Mouse (Mus musculus): ENCODE results near the gene Rpl18a. TPM values are rescaled to one million over a fixed set of nuclear protein-coding genes. Genes with fewer than 3 reads are reported as not detected.
A peak's percentile ranks its signal among the peaks of the same experiment; 100 is the strongest.

The Rpl18a gene
- polyA plus RNA-seq, 1 experiment = 3,709 TPM

GRCm38 (mm10) chr8:70856541-70857197 lies 40.5 kb downstream of the Rpl18a start:
- DNase-seq = peak; percentile 84
- Histone ChIP-seq H3K27me3 (replicated peaks; ENCODE audit: control insufficient read depth, insufficient read depth, low read length) (no peaks in the 10 kb centered on the region), H3K36me3 (ENCODE audit: control insufficient read depth, insufficient read depth, low read length) (no peaks in the 10 kb centered on the region), H3K4me1 (ENCODE audit: control insufficient read depth, insufficient read depth, low read length) (no peaks in the 10 kb centered on the region; the same call in 1 of the 2 replicates), H3K27ac (ENCODE audit: insufficient read depth, low read depth, low read length) (no peak overlapping the region), H3K4me3 (ENCODE audit: insufficient read depth, low read depth, low read length) (peak overlapping the region; percentile 49)
- no peak for TF ChIP-seq CTCF (conservative IDR thresholded peaks at IDR 0.05; ENCODE audit: insufficient read depth, insufficient read length, low read depth, low read length)
- no peak for TF ChIP-seq POLR2A (IDR thresholded peaks at IDR 0.05; ENCODE audit: low read depth, low read length)
- 8% methylated on average over 33 of the region's 33 CpGs for WGBS

DNA sequence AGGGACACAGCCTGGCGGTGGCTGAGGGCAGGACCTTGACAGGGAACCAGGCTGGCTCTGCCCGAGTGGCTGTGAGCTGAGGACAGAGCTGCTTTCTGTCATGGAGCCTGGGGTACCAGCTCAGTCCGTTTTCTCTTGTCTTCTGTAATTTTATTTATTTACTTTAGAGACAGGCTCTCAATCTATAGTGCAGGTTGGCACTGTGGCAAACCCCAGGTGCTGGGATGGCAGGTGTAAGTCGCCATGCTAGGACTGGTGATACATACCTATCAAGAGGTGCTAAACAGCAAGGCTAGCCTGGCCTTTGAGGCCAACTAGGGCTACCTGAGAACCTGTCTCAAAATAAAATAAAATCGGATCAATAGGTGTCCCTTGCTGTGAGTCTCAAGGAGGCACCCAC lies 41.2 kb downstream of the Rpl18a start:
- Histone ChIP-seq H3K27ac (ENCODE audit: insufficient read depth, low read depth, low read length) (no peak overlapping the region), H3K4me3 (ENCODE audit: insufficient read depth, low read depth, low read length) (no peak overlapping the region), H3K4me1 (ENCODE audit: control insufficient read depth, insufficient read depth, low read length) (no peaks in the 10 kb centered on the region; the same call in 1 of the 2 replicates), H3K36me3 (ENCODE audit: control insufficient read depth, insufficient read depth, low read length) (no peaks in the 10 kb centered on the region), H3K27me3 (replicated peaks; ENCODE audit: control insufficient read depth, insufficient read depth, low read length) (no peaks in the 10 kb centered on the region)
- TF ChIP-seq POLR2A (IDR thresholded peaks at IDR 0.05; ENCODE audit: low read depth, low read length) = no peak
- TF ChIP-seq CTCF (conservative IDR thresholded peaks at IDR 0.05; ENCODE audit: insufficient read depth, insufficient read length, low read depth, low read length) = no peak
- DNase-seq = no peak
- WGBS = 77% methylated on average over 5 of the region's 5 CpGs

GRCm38 (mm10) chr8:70853863-70854262 lies 43.3 kb downstream of the Rpl18a start:
- no peaks in the 10 kb centered on the region for H3K27me3 ChIP-seq (replicated peaks; ENCODE audit: control insufficient read depth, insufficient read depth, low read length)
- no peak overlapping the region for H3K27ac ChIP-seq (ENCODE audit: insufficient read depth, low read depth, low read length)
- no peak for DNase-seq
- H3K4me3 ChIP-seq (ENCODE audit: insufficient read depth, low read depth, low read length) = no peak overlapping the region
- H3K4me1 ChIP-seq (ENCODE audit: control insufficient read depth, insufficient read depth, low read length) = no peaks in the 10 kb centered on the region; the same call in 1 of the 2 replicates
- TF ChIP-seq CTCF (conservative IDR thresholded peaks at IDR 0.05; ENCODE audit: insufficient read depth, insufficient read length, low read depth, low read length) (no peak), POLR2A (IDR thresholded peaks at IDR 0.05; ENCODE audit: low read depth, low read length) (no peak)
- 80% methylated on average over 2 of the region's 2 CpGs for WGBS
- H3K36me3 ChIP-seq (ENCODE audit: control insufficient read depth, insufficient read depth, low read length) = no peaks in the 10 kb centered on the region

GRCm38 (mm10) chr8:70852595-70853231 lies 44.5 kb downstream of the Rpl18a start:
- Histone ChIP-seq H3K36me3 (ENCODE audit: control insufficient read depth, insufficient read depth, low read length) (no peaks in the 10 kb centered on the region), H3K27ac (ENCODE audit: insufficient read depth, low read depth, low read length) (no peak overlapping the region), H3K4me1 (ENCODE audit: control insufficient read depth, insufficient read depth, low read length) (no peaks in the 10 kb centered on the region; the same call in 1 of the 2 replicates), H3K4me3 (ENCODE audit: insufficient read depth, low read depth, low read length) (no peak overlapping the region), H3K27me3 (replicated peaks; ENCODE audit: control insufficient read depth, insufficient read depth, low read length) (no peaks in the 10 kb centered on the region)
- no peak for TF ChIP-seq POLR2A (IDR thresholded peaks at IDR 0.05; ENCODE audit: low read depth, low read length)
- no peak for TF ChIP-seq CTCF (conservative IDR thresholded peaks at IDR 0.05; ENCODE audit: insufficient read depth, insufficient read length, low read depth, low read length)
- WGBS = 89% methylated on average over 41 of the region's 41 CpGs
- DNase-seq = no peak

- no peak overlapping the region for H3K4me3 ChIP-seq (ENCODE audit: insufficient read depth, low read depth, low read length)
- 72% methylated on average over 6 of the region's 6 CpGs for WGBS
- H3K27me3 ChIP-seq (replicated peaks; ENCODE audit: control insufficient read depth, insufficient read depth, low read length) = no peaks in the 10 kb centered on the region
- TF ChIP-seq CTCF (conservative IDR thresholded peaks at IDR 0.05; ENCODE audit: insufficient read depth, insufficient read length, low read depth, low read length) = no peak
- H3K27ac ChIP-seq (ENCODE audit: insufficient read depth, low read depth, low read length) = no peak overlapping the region
- no peak for DNase-seq
- no peaks in the 10 kb centered on the region for H3K4me1 ChIP-seq (ENCODE audit: control insufficient read depth, insufficient read depth, low read length)
- no peaks in the 10 kb centered on the region for H3K36me3 ChIP-seq (ENCODE audit: control insufficient read depth, insufficient read depth, low read length)
Measured at GRCm38 (mm10) chr8:70851837-70852236, 45.4 kb downstream of the Rpl18a start.

DNA sequence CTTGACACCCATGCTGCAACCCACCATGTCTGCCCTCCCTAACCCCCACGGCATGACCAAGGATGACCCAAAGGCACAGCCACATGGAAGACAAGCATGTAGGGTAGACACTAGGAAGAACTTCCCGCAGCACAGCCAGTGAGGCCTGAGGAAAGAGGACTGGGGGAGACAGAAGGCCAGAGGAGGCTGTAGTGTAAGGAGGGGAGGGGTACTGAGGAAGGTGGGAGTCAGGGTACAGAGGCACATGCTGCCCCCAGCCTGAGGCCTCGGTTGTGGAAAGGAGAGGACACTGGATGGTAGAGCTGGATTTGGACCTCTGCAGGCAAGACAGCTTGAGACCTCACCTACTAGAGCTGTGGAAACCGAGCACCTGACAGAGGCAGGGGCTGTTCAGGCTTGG lies 46.3 kb downstream of the Rpl18a start:
- Histone ChIP-seq H3K4me1 (ENCODE audit: control insufficient read depth, insufficient read depth, low read length) (no peaks in the 10 kb centered on the region), H3K27ac (ENCODE audit: insufficient read depth, low read depth, low read length) (no peak overlapping the region), H3K4me3 (ENCODE audit: insufficient read depth, low read depth, low read length) (no peak overlapping the region), H3K27me3 (replicated peaks; ENCODE audit: control insufficient read depth, insufficient read depth, low read length) (no peaks in the 10 kb centered on the region), H3K36me3 (ENCODE audit: control insufficient read depth, insufficient read depth, low read length) (no peaks in the 10 kb centered on the region)
- TF ChIP-seq POLR2A (IDR thresholded peaks at IDR 0.05; ENCODE audit: low read depth, low read length) (no peak), CTCF (conservative IDR thresholded peaks at IDR 0.05; ENCODE audit: insufficient read depth, insufficient read length, low read depth, low read length) (no peak)
- WGBS = 87% methylated on average over 4 of the region's 4 CpGs
- DNase-seq = no peak

GRCm38 (mm10) chr8:70850132-70850845 lies 46.9 kb downstream of the Rpl18a start:
- TF ChIP-seq POLR2A (IDR thresholded peaks at IDR 0.05; ENCODE audit: low read depth, low read length) (no peak), CTCF (conservative IDR thresholded peaks at IDR 0.05; ENCODE audit: insufficient read depth, insufficient read length, low read depth, low read length) (no peak)
- H3K36me3 ChIP-seq (ENCODE audit: control insufficient read depth, insufficient read depth, low read length) = no peaks in the 10 kb centered on the region
- H3K4me3 ChIP-seq (ENCODE audit: insufficient read depth, low read depth, low read length) = no peak overlapping the region
- WGBS = 76% methylated on average over 7 of the region's 7 CpGs
- no peaks in the 10 kb centered on the region for H3K27me3 ChIP-seq (replicated peaks; ENCODE audit: control insufficient read depth, insufficient read depth, low read length)
- no peaks in the 10 kb centered on the region for H3K4me1 ChIP-seq (ENCODE audit: control insufficient read depth, insufficient read depth, low read length)
- DNase-seq = no peak
- H3K27ac ChIP-seq (ENCODE audit: insufficient read depth, low read depth, low read length) = no peak overlapping the region

Data from kidney, adult 2 months (tissue).